Mouse (Mus musculus) embryonic facial prominence, embryonic 13.5 days (tissue): ENCODE measurements around the gene Mpo. TPM values are rescaled to one million over a fixed set of nuclear protein-coding genes. Genes with fewer than 3 reads are reported as not detected.

ENCODE experiments used
- ATAC-seq: fragments of 200-750 bp; cut with Nextera tagmentation; 2 replicates; pipeline ENCODE4 v1.8.0; 2017; ENCODE audit warnings: low read depth; ENCODE audit not compliant: insufficient number of reproducible peaks, insufficient read depth, low FRiP score, low TSS enrichment
- H3K27ac ChIP-seq: fragments of 300-500 bp; sonication (generic); 2 replicates; pipeline ENCODE4 v1.5.1; 2015; ENCODE audit warnings: moderate library complexity, mild to moderate bottlenecking, inconsistent platforms
- H3K27me3 ChIP-seq: fragments of 300-500 bp; sonication (generic); 2 replicates; pipeline ENCODE4 v1.6.1; 2015; ENCODE audit warnings: mild to moderate bottlenecking, inconsistent platforms
- H3K36me3 ChIP-seq: fragments of 300-500 bp; sonication (generic); 2 replicates; pipeline ENCODE4 v1.6.1; 2015; ENCODE audit warnings: mild to moderate bottlenecking, inconsistent platforms
- H3K4me1 ChIP-seq: fragments of 300-500 bp; sonication (generic); 2 replicates; pipeline ENCODE4 v1.6.1; 2015; ENCODE audit warnings: inconsistent platforms
- H3K4me2 ChIP-seq: fragments of 300-500 bp; sonication (generic); 2 replicates; pipeline ENCODE4 v1.6.1; 2015; ENCODE audit warnings: moderate library complexity, mild to moderate bottlenecking, inconsistent platforms
- H3K4me3 ChIP-seq: fragments of 300-500 bp; sonication (generic); 2 replicates; pipeline ENCODE4 v1.5.1; 2015; ENCODE audit warnings: mild to moderate bottlenecking, inconsistent platforms
- H3K9ac ChIP-seq: fragments of 300-500 bp; sonication (generic); 2 replicates; pipeline ENCODE4 v1.6.1; 2015; ENCODE audit warnings: mild to moderate bottlenecking, inconsistent platforms
- H3K9me3 ChIP-seq: fragments of 300-500 bp; sonication (generic); 2 replicates; pipeline ENCODE4 v1.6.1; 2016; ENCODE audit warnings: inconsistent platforms
- WGBS: fragments of 180-500 bp; shearing (Covaris S2); methylation state at CpG from one replicate; pipeline ENCODE4 v1.1.7; 2015; ENCODE audit warnings: mixed read lengths; 5-methylcytosine and 5-hydroxymethylcytosine counted together
- polyA plus RNA-seq: library from polyadenylated mRNA; unstranded; fragments of >200 nt; fragmentation: Nextera tagmentation; extraction: Ambion mirVana; gene quantifications from 2 replicates; pipeline ENCODE4 v1.2.1, GENCODE M21; 2015

Gene Mpo
- polyA plus RNA-seq, 1 experiment from 2014 or later = 1.9 TPM

DNA sequence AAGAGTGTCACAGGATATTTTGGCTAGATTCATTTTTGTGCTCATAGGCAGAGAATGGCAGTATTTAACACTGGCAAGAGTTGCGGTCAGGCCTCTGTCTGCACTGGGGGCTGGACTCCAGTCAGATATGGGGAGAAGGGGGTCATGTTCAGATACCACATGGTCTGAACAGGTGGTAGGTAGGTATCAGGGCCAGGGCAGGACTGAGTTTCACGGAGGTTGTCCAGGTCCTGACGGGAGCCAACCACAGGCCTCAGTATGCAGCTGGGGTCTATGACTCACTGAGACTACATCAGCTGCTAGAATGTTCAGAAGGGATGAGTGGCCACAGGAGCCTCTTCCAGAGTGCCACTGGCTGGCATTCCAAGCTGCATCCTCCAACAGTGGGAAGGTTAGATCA is 21.0 kb upstream of the Mpo start:
- 89% methylated on average over 3 of the region's 3 CpGs for WGBS
- Histone ChIP-seq H3K9ac (no peak overlapping the region), H3K4me3 (no peak overlapping the region), H3K27me3 (peaks cover 7% of the 10 kb centered on the region; the same call in 1 of the 2 replicates), H3K36me3 (no peaks in the 10 kb centered on the region), H3K9me3 (no peaks in the 10 kb centered on the region), H3K4me2 (no peak overlapping the region), H3K27ac (no peak overlapping the region), H3K4me1 (peaks cover 1% of the 10 kb centered on the region; the same call in 1 of the 2 replicates)
- no peak for ATAC-seq

DNA sequence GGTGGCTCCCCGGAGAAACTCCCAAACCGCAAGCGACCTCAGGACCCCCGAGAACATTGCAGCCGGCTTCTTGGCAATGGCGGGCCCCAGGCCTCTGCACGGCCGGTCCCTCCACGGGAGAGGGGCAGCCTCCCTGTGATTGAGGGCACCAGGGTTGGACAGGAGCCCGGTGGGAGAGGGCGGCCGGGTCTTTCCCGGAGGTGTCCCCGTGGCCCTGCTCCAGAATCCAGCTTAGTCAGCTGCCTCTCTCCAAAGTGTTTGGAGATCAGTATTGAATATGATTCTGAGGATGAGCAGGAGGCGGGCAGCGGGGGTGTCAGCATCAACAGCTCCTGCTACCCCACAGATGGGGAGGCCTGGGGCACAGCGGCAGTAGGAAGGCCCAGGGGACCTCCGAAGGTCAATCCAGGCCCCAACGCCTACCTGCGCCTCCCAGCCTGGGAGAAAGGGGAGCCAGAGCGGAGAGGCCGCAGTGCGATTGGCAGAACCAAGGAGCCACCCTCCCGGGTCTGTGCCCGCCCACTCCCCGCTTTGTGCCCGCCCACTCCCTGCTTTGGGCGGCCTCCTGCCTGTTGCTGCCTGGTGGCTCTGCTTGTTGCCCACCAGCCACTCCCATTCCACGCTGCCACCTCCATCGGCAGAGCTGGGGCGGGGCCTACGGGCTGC is 15.1 kb upstream of the Mpo start:
- peak overlapping the region; percentile 78 for H3K9ac ChIP-seq
- no peak overlapping the region for H3K27ac ChIP-seq
- H3K27me3 ChIP-seq = no peaks in the 10 kb centered on the region

DNA sequence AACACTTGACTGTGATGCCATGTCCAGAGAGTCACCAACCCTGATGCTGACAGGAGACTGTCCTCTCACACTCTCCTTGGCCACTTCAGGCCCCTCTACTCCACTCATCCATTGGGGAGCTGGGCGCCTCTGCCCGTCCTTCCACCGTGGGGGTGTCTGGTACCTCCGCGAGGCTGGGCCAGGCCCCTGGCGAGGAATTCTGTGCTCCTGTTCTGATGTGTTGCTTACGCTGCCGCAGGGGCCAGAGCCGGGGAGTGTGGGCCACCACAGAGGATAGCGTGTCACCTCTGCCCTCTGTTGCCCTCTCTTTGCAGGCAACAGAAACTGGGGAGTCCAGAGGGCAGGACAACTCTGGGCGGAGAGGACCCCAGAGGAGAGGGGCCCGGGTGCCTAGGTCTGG is 14.5 kb upstream of the Mpo start:
- whole genome bisulfite sequencing = 34% methylated on average over 12 of the region's 12 CpGs
- H3K27ac ChIP-seq = no peak overlapping the region
- peak; percentile 21; the same call in 1 of the 2 replicates for ATAC-seq
- peak overlapping the region; percentile 87 for H3K4me2 ChIP-seq
- peak overlapping the region; percentile 53 for H3K4me3 ChIP-seq
- H3K36me3 ChIP-seq = no peaks in the 10 kb centered on the region
- no peaks in the 10 kb centered on the region for H3K27me3 ChIP-seq
- no peaks in the 10 kb centered on the region for H3K9me3 ChIP-seq
- peak overlapping the region; percentile 78 for H3K9ac ChIP-seq
- peaks cover 17% of the 10 kb centered on the region for H3K4me1 ChIP-seq

More for the DNA sequence above, 15.1 kb upstream of the Mpo start:
- Histone ChIP-seq H3K4me1 (peaks cover 17% of the 10 kb centered on the region), H3K4me2 (peak overlapping the region; percentile 87), H3K9me3 (no peaks in the 10 kb centered on the region), H3K4me3 (peak overlapping the region; percentile 53), H3K36me3 (no peaks in the 10 kb centered on the region)
- peak; percentile 85 for ATAC-seq
- WGBS = 7% methylated on average over 32 of the region's 32 CpGs

DNA sequence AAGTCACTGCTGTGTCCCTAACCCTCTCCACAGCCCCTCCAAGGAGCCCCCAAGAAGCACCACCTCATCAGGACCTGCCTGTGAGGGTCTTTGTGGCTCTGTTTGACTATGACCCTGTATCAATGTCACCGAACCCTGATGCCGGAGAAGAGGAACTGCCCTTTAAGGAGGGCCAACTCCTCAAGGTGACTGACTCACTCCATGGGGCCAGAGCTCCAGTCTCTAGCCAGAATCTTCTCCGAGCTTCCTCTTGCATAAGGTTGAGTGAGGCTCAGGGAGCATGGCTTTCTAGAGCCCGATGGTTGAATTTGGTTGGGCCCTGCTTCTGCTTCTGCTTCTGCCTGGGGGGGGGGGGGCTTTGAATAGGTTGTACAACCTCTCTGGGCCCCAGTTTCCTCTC is 14.0 kb upstream of the Mpo start:
- Histone ChIP-seq H3K4me2 (no peak overlapping the region), H3K27me3 (no peaks in the 10 kb centered on the region), H3K4me1 (peaks cover 17% of the 10 kb centered on the region), H3K36me3 (no peaks in the 10 kb centered on the region), H3K9me3 (no peaks in the 10 kb centered on the region), H3K9ac (no peak overlapping the region), H3K27ac (no peak overlapping the region), H3K4me3 (no peak overlapping the region)
- ATAC-seq = no peak
- WGBS = 81% methylated on average over 4 of the region's 4 CpGs

DNA sequence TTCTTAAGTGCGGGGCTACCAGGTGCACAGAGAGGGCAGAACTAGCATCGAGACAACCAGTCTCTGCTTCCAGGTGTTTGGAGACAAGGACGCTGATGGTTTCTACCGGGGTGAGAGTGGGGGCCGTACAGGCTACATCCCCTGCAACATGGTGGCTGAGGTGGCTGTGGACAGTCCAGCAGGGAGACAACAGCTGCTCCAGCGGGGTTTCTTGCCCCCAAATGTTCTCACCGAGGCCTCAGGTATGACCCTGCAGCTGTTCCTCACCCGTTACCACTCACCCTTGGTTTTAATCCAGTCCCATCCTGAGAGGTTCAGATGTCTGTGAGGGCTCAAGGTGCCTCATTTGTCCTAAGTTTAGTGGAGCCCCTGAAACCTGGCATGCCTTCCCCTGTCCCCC is 13.3 kb upstream of the Mpo start:
- 76% methylated on average over 8 of the region's 8 CpGs for WGBS

DNA sequence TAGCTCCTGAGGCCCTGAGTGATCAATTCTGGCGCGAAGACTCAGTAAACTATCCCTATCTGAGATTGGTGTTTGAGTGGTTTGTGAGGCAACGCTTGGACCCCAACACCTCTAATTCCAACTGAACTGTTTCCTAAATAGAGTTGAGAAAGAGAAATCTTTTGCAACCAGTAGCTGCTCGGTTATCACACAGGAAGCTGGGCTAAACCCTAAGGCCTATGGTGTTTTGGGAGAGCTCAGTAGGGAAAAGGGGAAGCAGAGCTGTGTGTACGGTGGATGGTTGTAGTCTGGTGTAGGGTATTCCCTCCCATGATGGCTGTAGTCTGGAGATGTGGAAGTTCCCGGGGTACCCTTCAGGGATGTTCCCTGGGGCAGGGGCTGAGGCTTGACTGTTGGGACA is 3.3 kb upstream of the Mpo start:
- no peaks in the 10 kb centered on the region for H3K9me3 ChIP-seq
- no peak overlapping the region for H3K27ac ChIP-seq
- WGBS = 85% methylated on average over 6 of the region's 6 CpGs
- no peak overlapping the region for H3K4me3 ChIP-seq
- no peak for ATAC-seq
- no peaks in the 10 kb centered on the region for H3K4me1 ChIP-seq
- H3K36me3 ChIP-seq = no peaks in the 10 kb centered on the region
- H3K27me3 ChIP-seq = no peaks in the 10 kb centered on the region
- H3K4me2 ChIP-seq = no peak overlapping the region
- no peak overlapping the region for H3K9ac ChIP-seq

More for the DNA sequence above, 13.3 kb upstream of the Mpo start:
- Histone ChIP-seq H3K4me2 (no peak overlapping the region), H3K4me1 (peaks cover 17% of the 10 kb centered on the region), H3K27me3 (no peaks in the 10 kb centered on the region), H3K36me3 (no peaks in the 10 kb centered on the region), H3K27ac (no peak overlapping the region), H3K9me3 (no peaks in the 10 kb centered on the region), H3K9ac (no peak overlapping the region), H3K4me3 (no peak overlapping the region)
- no peak for ATAC-seq

DNA sequence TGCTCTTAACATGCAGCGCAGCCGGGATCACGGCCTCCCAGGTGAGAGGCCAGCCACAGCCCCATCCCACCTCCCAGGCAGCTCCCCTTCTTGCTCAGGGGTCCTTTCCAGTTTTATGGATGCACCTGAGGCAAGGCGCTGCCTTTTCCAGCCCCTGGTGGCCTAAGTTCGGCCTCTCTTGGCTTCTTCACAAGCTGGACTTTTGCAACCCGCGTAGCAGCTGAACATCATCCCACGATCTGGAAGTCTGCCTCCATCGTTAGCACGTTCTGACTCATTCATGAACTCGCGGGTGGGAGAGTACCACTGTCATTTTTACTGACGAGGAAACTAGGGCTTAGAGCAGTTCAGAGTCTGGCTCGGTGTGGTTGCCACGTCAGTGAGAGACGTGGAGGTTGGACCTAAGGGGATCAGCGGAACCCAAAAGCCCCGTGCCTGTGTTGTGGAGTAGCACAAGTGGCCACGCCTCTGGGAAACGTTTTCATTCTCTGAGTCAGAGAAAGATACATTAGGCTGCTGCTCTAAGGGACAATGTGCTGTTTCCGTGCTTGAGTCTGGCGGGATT is 8.4 kb downstream of the Mpo start:
- Histone ChIP-seq H3K4me2 (no peak overlapping the region), H3K27ac (no peak overlapping the region), H3K9ac (no peak overlapping the region), H3K4me1 (no peaks in the 10 kb centered on the region), H3K4me3 (no peak overlapping the region), H3K9me3 (no peaks in the 10 kb centered on the region), H3K36me3 (no peaks in the 10 kb centered on the region), H3K27me3 (no peaks in the 10 kb centered on the region)
- 82% methylated on average over 22 of the region's 22 CpGs for WGBS
- no peak for ATAC-seq

DNA sequence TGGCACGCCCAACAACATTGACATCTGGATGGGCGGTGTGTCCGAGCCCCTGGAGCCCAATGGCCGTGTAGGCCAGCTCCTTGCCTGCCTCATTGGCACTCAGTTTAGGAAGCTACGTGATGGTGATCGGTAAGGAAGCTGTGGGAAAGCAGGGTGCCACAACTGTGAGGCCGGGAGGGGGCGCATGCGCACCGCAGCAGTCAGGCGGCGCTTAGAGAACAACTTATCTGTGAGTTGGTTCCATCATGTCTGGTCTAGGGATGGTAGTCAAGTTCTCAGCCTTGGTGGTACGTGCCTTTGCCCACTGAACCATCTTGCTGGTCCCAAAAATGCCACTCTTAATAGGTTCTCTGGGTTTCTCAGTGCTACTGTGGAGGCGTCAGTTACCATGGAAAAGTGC is 9.2 kb downstream of the Mpo start:
- no peaks in the 10 kb centered on the region for H3K36me3 ChIP-seq
- no peaks in the 10 kb centered on the region for H3K27me3 ChIP-seq
- no peaks in the 10 kb centered on the region for H3K9me3 ChIP-seq
- WGBS = 48% methylated on average over 14 of the region's 14 CpGs
- no peaks in the 10 kb centered on the region for H3K4me1 ChIP-seq
- H3K9ac ChIP-seq = no peak overlapping the region
- no peak overlapping the region for H3K27ac ChIP-seq
- ATAC-seq = no peak
- no peak overlapping the region for H3K4me2 ChIP-seq
- no peak overlapping the region for H3K4me3 ChIP-seq

DNA sequence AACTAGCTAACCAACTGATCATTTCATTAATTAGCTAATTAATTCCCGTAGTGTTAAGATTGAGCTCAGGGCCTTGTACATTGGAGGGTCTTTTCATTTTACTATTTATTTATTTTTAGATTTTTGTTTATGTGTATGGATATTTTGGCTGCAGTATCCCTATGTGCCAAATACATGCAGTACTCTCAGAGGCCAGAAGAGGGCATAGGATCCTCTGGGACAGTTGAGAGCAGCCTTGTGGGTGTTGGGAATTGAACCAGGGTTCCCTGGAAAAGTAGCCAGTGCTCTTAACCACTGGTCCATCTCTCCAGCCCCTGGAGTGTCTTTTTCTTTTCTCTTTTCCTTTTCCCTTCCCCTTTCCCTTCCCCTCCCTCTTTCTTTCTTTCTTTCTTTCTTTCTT is 12.1 kb downstream of the Mpo start:
- Histone ChIP-seq H3K4me1 (no peaks in the 10 kb centered on the region), H3K27me3 (no peaks in the 10 kb centered on the region), H3K9me3 (no peaks in the 10 kb centered on the region), H3K9ac (no peak overlapping the region), H3K36me3 (no peaks in the 10 kb centered on the region), H3K27ac (no peak overlapping the region), H3K4me2 (no peak overlapping the region), H3K4me3 (no peak overlapping the region)
- no peak for ATAC-seq
- 59% methylated on average over 1 of the region's 1 CpGs for WGBS

DNA sequence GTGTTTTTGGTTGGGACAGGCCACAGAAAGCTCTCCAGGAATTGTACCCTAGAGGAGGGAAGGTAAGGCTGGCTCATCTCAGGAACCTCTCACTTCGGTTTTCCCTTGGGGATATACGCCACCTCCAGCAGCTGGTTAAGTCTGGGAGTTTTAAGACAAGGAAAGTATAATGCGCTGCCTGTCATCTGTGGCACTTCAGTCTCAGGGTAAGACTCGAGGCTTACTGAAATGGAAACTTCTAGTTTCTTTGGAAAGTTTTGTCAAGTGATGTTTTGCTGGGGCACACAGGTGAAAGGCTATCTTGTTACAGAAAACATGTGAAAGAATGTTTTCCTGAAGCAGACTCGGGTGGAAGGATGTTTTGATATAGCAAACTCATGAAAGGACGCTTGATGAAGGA is 14.1 kb downstream of the Mpo start:
- H3K4me1 ChIP-seq = no peaks in the 10 kb centered on the region
- no peaks in the 10 kb centered on the region for H3K9me3 ChIP-seq
- H3K36me3 ChIP-seq = no peaks in the 10 kb centered on the region
- no peak overlapping the region for H3K9ac ChIP-seq
- no peaks in the 10 kb centered on the region for H3K27me3 ChIP-seq
- H3K27ac ChIP-seq = no peak overlapping the region
- ATAC-seq = no peak
- H3K4me2 ChIP-seq = no peak overlapping the region
- no peak overlapping the region for H3K4me3 ChIP-seq
- 76% methylated on average over 6 of the region's 6 CpGs for WGBS

DNA sequence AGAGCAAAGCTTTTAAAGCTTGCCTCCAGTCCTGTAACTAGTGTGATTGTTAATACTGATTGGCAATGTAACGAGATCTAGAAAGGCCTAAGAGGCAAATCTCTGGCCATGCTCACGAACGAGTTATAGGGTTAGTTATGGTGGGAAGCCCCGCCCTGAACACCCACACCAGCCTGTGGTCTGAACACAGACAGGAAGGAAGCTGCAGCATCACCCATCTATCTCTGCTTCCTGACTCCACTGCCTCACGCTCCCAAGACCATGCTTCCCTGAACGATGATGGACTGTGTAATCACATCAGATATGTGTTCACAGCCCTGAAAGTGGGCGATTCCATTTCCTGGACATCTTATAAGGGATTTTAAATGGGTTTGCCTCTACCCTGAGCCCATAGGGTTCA is 14.9 kb downstream of the Mpo start:
- no peak overlapping the region for H3K9ac ChIP-seq
- no peaks in the 10 kb centered on the region for H3K9me3 ChIP-seq
- H3K27me3 ChIP-seq = no peaks in the 10 kb centered on the region
- H3K4me2 ChIP-seq = no peak overlapping the region
- 77% methylated on average over 7 of the region's 7 CpGs for WGBS
- no peaks in the 10 kb centered on the region for H3K36me3 ChIP-seq
- H3K4me3 ChIP-seq = no peak overlapping the region
- no peak for ATAC-seq
- no peaks in the 10 kb centered on the region for H3K4me1 ChIP-seq
- H3K27ac ChIP-seq = no peak overlapping the region

DNA sequence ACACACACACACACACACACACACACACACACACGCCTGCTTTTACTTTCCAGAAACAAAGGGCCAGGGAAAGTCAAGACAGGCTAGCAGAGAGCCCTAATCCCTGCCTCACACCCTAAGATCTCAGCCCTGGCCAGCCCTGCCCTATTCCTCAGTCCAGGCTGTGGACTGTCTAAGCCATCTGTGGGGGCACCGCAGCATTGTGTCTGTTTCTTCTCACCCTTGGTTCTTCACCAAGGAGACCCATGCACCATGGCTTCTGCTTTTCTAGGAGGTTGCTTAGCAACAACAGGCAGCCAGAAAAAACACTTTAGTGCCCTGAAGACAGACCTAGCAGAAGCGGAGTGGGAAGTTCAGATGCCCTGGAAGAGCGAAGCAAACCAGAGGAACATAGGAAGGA is 18.0 kb downstream of the Mpo start:
- H3K4me2 ChIP-seq = no peak overlapping the region
- H3K4me1 ChIP-seq = no peaks in the 10 kb centered on the region
- H3K27me3 ChIP-seq = peaks cover 6% of the 10 kb centered on the region
- no peaks in the 10 kb centered on the region for H3K36me3 ChIP-seq
- ATAC-seq = no peak
- H3K9me3 ChIP-seq = no peaks in the 10 kb centered on the region
- H3K27ac ChIP-seq = no peak overlapping the region
- 66% methylated on average over 4 of the region's 4 CpGs for WGBS
- H3K4me3 ChIP-seq = no peak overlapping the region
- no peak overlapping the region for H3K9ac ChIP-seq
